Mouse (Mus musculus) brain, embryonic 14.5 days (tissue): ENCODE results near the gene Cenpx.

Source experiments
- CTCF ChIP-seq: fragments of 200-500 bp; IDR thresholded peaks from 2 replicates; pipeline ENCODE4 v1.5.1; 2012; ENCODE audit warnings: inconsistent platforms, mild to moderate bottlenecking, moderate library complexity, borderline replicate concordance; ENCODE audit not compliant: insufficient read depth, insufficient read length; ENCODE audit errors: extremely low read depth
- POLR2A ChIP-seq: fragments of 200-500 bp; IDR thresholded peaks from 2 replicates; pipeline ENCODE4 v1.6.1; 2012; ENCODE audit warnings: mild to moderate bottlenecking, inconsistent platforms, borderline replicate concordance; ENCODE audit not compliant: poor library complexity, insufficient read depth, insufficient read length, severe bottlenecking; ENCODE audit errors: extremely low read depth

DNA sequence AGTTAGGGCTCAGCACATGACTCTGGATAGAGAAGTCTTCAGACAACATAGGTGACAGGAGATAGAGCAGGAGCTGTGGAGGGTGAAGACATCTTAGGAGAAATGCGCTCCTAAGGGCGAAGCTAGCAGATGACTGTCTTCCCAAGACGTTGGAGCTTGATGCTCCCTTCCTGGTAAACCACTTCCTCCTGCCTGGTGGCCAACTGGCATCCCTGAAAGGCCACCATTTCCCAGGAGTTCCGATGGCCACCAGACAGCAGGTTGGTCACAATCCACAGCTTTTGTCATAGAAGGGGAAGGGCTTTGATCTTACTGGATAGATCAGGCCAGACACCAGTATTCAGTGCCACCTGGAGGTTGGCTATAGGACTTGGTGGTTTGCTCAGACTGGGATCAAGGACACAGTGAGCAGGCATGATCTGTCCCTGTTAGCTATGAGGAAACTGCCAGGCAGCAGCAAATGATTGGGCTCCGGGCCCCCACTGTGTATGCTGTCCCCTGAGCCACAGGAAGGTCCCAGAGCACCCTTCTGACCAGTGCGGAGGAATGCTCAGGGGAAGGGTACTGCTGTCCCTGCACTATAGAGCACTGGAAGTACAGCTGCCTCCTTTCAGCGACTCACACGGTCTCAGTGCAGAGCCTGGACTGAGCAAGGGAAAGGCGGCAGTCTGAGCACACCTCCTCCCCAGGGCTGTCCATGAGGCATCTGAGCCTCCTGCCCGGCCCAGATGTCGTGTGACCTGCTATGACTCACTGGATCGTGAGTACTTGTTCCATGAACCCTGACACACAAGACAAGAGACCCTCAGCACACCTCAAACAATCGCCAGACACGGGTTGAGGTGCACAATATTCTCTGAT is 48.5 kb upstream of the Cenpx start:
- TF ChIP-seq POLR2A (no peak), CTCF (no peak)
